Mouse (Mus musculus) cerebellum, adult 2 months (tissue): Measurements from ENCODE around the gene Amigo3. TPM values are rescaled to one million over a fixed set of nuclear protein-coding genes. Genes with fewer than 3 reads are reported as not detected.

ENCODE experiments used
- DNase-seq, 2 experiments: peaks; one replicate each; pipeline ENCODE4 v3.0.0; 2021
- H3K27ac ChIP-seq: fragments of 200-500 bp; 2 replicates; pipeline ENCODE4 v1.5.1; 2012; ENCODE audit warnings: low read length, control low read depth, inconsistent platforms; ENCODE audit not compliant: insufficient read depth
- H3K27me3 ChIP-seq: fragments of 200-500 bp; 2 replicates; pipeline ENCODE4 v1.6.1; 2012; ENCODE audit warnings: inconsistent platforms, mild to moderate bottlenecking, low read length, moderate library complexity; ENCODE audit not compliant: control insufficient read depth, insufficient read depth
- H3K4me1 ChIP-seq: fragments of 200-500 bp; 2 replicates; pipeline ENCODE4 v1.6.1; 2011; ENCODE audit warnings: low read length; ENCODE audit not compliant: control insufficient read depth, insufficient read depth
- H3K4me3 ChIP-seq: fragments of 200-500 bp; replicated peaks from 2 replicates; pipeline ENCODE3; 2011; ENCODE audit warnings: mild to moderate bottlenecking, low read depth, low read length, control low read depth; ENCODE audit not compliant: insufficient read depth
- CTCF ChIP-seq: fragments of 200-500 bp; IDR thresholded peaks from 2 replicates; pipeline ENCODE4 v1.5.1; 2011; ENCODE audit warnings: low read depth, mild to moderate bottlenecking, control low read depth, low read length, moderate library complexity, borderline replicate concordance; ENCODE audit not compliant: insufficient read depth
- POLR2A ChIP-seq: fragments of 200-500 bp; IDR thresholded peaks from 2 replicates; pipeline ENCODE4 v1.6.1; 2011; ENCODE audit warnings: low read length, control low read depth, borderline replicate concordance; ENCODE audit not compliant: insufficient read depth
- WGBS: fragments of 180-500 bp; shearing (Covaris S2); methylation state at CpG from one replicate; pipeline ENCODE4 v1.1.7; 2018; 5-methylcytosine and 5-hydroxymethylcytosine counted together
- polyA plus RNA-seq: library from polyadenylated mRNA; depleted of rRNA; stranded (reverse); fragments of >200 nt; gene quantifications from 2 replicates; pipeline ENCODE4 v1.2.3, GENCODE M21; 2012

Amigo3 gene
- polyA plus RNA-seq, 1 experiment, result 2.7 TPM

GRCm38 (mm10) chr9:108065491-108066011, 12.6 kb downstream of the Amigo3 start:
- Histone ChIP-seq H3K4me1 (peaks cover 49% of the 10 kb centered on the region), H3K27me3 (no peaks in the 10 kb centered on the region), H3K27ac (peak overlapping the region; percentile 97), H3K4me3 (no peak overlapping the region)
- WGBS, result 6% methylated on average over 5 of the region's 5 CpGs
- TF ChIP-seq CTCF (peak; percentile 82), POLR2A (no peak)
- DNase-seq, result peak; percentile 88

- 52% methylated on average over 7 of the region's 7 CpGs for WGBS
- DNase-seq, result peak in 1 of 2 experiments; percentile 34
- H3K4me3 ChIP-seq, result no peak overlapping the region
- H3K4me1 ChIP-seq, result peaks cover 60% of the 10 kb centered on the region
- TF ChIP-seq CTCF, result no peak
- TF ChIP-seq POLR2A, result no peak
- H3K27me3 ChIP-seq, result no peaks in the 10 kb centered on the region
- peak overlapping the region; percentile 97 for H3K27ac ChIP-seq
Measured at GRCm38 (mm10) chr9:108067199-108067598, 14.2 kb downstream of the Amigo3 start.

- Histone ChIP-seq H3K27me3 (no peaks in the 10 kb centered on the region), H3K4me3 (no peak overlapping the region), H3K27ac (no peak overlapping the region; the same call in 1 of the 2 replicates), H3K4me1 (peaks cover 67% of the 10 kb centered on the region)
- 15% methylated on average over 8 of the region's 8 CpGs for WGBS
- peak; percentile 87 to 93 for DNase-seq
- TF ChIP-seq CTCF, result peak; percentile 91
- TF ChIP-seq POLR2A, result no peak
Measured at GRCm38 (mm10) chr9:108067900-108068299, 14.9 kb downstream of the Amigo3 start.

GRCm38 (mm10) chr9:108069007-108069406, 16.0 kb downstream of the Amigo3 start:
- H3K27ac ChIP-seq, result no peak overlapping the region
- TF ChIP-seq POLR2A, result no peak
- TF ChIP-seq CTCF, result no peak
- no peak for DNase-seq
- no peaks in the 10 kb centered on the region for H3K27me3 ChIP-seq
- no peak overlapping the region for H3K4me3 ChIP-seq
- WGBS, result 88% methylated on average over 9 of the region's 9 CpGs
- peaks cover 69% of the 10 kb centered on the region for H3K4me1 ChIP-seq

- H3K4me3 ChIP-seq, result no peak overlapping the region
- 41% methylated on average over 7 of the region's 7 CpGs for WGBS
- peaks cover 65% of the 10 kb centered on the region for H3K4me1 ChIP-seq
- no peaks in the 10 kb centered on the region for H3K27me3 ChIP-seq
- peak overlapping the region; percentile 51 for H3K27ac ChIP-seq
- TF ChIP-seq POLR2A, result no peak
- no peak for DNase-seq
Measured at GRCm38 (mm10) chr9:108069529-108069928, 16.6 kb downstream of the Amigo3 start.

GRCm38 (mm10) chr9:108071801-108072200, 18.8 kb downstream of the Amigo3 start:
- WGBS, result 50% methylated on average over 4 of the region's 4 CpGs
- Histone ChIP-seq H3K4me3 (no peak overlapping the region), H3K27ac (peak overlapping the region; percentile 100), H3K4me1 (peaks cover 44% of the 10 kb centered on the region), H3K27me3 (no peaks in the 10 kb centered on the region)
- DNase-seq, result no peak
- TF ChIP-seq CTCF (no peak), POLR2A (no peak)

GRCm38 (mm10) chr9:108072481-108072924, 19.5 kb downstream of the Amigo3 start:
- Histone ChIP-seq H3K27me3 (no peaks in the 10 kb centered on the region), H3K27ac (peak overlapping the region; percentile 100), H3K4me1 (peaks cover 43% of the 10 kb centered on the region), H3K4me3 (peak overlapping the region; percentile 11)
- peak; percentile 71 to 77 for DNase-seq
- 16% methylated on average over 9 of the region's 9 CpGs for WGBS
- TF ChIP-seq POLR2A, result 0 out of 2 replicates have a peak, but pooled peaks have one; percentile 26
- TF ChIP-seq CTCF, result no peak

- Histone ChIP-seq H3K4me1 (peaks cover 47% of the 10 kb centered on the region), H3K27me3 (no peaks in the 10 kb centered on the region), H3K27ac (peak overlapping the region; percentile 100), H3K4me3 (no peak overlapping the region)
- WGBS, result 9% methylated on average over 7 of the region's 7 CpGs
- TF ChIP-seq CTCF (no peak), POLR2A (peak; percentile 52; the same call in 1 of the 2 replicates)
- peak; percentile 85 to 96 for DNase-seq
Measured at GRCm38 (mm10) chr9:108073141-108073930, 20.4 kb downstream of the Amigo3 start.
